Mouse (Mus musculus): ENCODE measurements around the gene Tpr. TPM values are rescaled to one million over a fixed set of nuclear protein-coding genes. Genes with fewer than 3 reads are reported as not detected.

Gene Tpr
- polyA plus RNA-seq, 1 experiment from 2014 or later = 151 TPM

DNA sequence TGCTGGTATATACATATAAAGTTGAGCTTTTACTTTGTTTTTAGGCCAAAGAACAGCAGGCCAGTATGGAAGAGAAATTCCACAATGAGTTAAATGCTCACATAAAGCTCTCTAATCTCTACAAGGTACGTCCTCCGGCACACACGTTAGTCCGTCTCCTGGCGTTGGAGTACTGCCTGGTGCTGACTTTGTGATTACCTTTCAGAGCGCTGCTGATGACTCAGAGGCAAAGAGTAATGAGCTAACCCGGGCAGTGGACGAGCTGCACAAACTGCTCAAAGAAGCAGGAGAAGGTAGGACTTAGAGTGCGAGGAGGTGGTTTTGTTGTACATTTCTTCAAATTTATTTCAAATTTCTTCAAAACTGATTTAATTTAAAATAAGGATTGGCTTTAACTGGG lies 14.6 kb downstream of the Tpr start:
- Histone ChIP-seq H3K27me3 (no peaks in the 10 kb centered on the region), H3K4me1 (replicated peaks) (no peaks in the 10 kb centered on the region), H3K4me2 (no peak overlapping the region), H3K36me3 (peaks cover 64% of the 10 kb centered on the region), H3K27ac (no peak overlapping the region), H3K4me3 (no peak overlapping the region), H3K9me3 (no peaks in the 10 kb centered on the region), H3K9ac (no peak overlapping the region)
- 93% methylated on average over 9 of the region's 9 CpGs for WGBS
- no peak for ATAC-seq (ENCODE audit: low FRiP score)

DNA sequence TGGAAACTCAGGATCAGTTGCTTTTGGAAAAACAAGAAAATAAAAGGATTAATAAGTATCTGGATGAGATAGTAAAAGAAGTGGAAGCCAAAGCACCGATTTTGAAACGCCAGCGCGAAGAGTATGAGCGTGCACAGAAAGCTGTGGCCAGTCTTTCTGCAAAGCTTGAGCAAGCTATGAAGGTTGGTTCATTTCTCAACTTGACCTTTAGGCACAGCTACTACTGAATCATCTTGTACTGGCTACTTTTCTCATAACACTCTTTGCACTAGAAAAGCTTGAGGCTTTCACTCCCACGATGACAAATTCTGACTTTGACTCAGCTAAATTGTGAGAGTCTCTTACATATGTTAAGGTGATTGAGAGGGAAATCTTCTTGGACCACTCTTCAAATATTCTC lies 17.4 kb downstream of the Tpr start:
- Histone ChIP-seq H3K27me3 (no peaks in the 10 kb centered on the region), H3K36me3 (peaks cover 70% of the 10 kb centered on the region), H3K27ac (no peak overlapping the region), H3K9ac (no peak overlapping the region), H3K4me1 (replicated peaks) (no peaks in the 10 kb centered on the region), H3K4me3 (no peak overlapping the region), H3K4me2 (no peak overlapping the region), H3K9me3 (no peaks in the 10 kb centered on the region)
- ATAC-seq (ENCODE audit: low FRiP score) = no peak
- 97% methylated on average over 6 of the region's 6 CpGs for WGBS

DNA sequence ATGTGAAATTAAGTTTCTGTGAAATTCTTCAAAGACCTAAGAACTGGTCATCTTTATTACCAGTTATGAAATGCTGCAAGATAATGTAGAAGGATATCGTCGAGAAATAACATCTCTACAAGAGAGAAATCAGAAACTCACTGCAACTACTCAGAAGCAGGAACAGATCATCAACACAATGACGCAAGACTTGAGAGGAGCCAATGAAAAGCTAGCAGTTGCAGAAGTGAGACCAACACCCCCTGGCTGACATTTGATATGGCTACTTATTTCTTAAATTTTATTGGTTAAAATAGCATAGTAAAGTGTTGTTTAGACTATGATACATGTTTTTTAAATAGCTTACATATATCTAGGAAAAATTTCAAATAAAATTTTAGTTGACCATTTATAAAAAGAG lies 23.4 kb downstream of the Tpr start:
- no peak overlapping the region for H3K27ac ChIP-seq
- 95% methylated on average over 3 of the region's 3 CpGs for WGBS
- H3K36me3 ChIP-seq = peaks cover 68% of the 10 kb centered on the region
- H3K4me1 ChIP-seq (replicated peaks) = no peaks in the 10 kb centered on the region
- no peak overlapping the region for H3K4me3 ChIP-seq
- H3K9ac ChIP-seq = no peak overlapping the region
- no peaks in the 10 kb centered on the region for H3K27me3 ChIP-seq
- no peaks in the 10 kb centered on the region for H3K9me3 ChIP-seq
- ATAC-seq (ENCODE audit: low FRiP score) = no peak
- H3K4me2 ChIP-seq = no peak overlapping the region

DNA sequence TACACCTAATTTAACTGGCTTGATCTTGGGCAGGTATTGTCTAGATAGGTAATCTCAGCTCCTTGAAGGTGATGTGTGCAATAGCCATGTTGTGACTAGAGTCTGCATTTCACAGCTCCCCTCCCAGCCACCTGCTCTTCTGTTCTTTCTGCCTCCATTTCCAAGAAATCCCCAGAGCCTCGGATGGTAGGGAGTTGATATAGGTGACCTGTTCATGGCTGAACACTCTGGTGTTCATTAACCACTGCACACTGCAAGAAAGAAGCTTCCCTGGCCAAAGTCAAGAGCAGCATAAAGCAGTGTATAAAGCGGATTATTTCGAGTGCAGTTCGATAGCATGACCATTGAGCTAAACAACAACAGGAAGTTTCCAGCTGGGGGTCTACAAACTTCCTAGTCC lies 25.8 kb downstream of the Tpr start:
- Histone ChIP-seq H3K9me3 (no peaks in the 10 kb centered on the region), H3K4me3 (no peak overlapping the region), H3K9ac (no peak overlapping the region), H3K27me3 (no peaks in the 10 kb centered on the region), H3K27ac (no peak overlapping the region), H3K4me1 (replicated peaks) (no peaks in the 10 kb centered on the region), H3K36me3 (peaks cover 69% of the 10 kb centered on the region), H3K4me2 (no peak overlapping the region)
- 94% methylated on average over 4 of the region's 4 CpGs for WGBS
- no peak for ATAC-seq (ENCODE audit: low FRiP score)

DNA sequence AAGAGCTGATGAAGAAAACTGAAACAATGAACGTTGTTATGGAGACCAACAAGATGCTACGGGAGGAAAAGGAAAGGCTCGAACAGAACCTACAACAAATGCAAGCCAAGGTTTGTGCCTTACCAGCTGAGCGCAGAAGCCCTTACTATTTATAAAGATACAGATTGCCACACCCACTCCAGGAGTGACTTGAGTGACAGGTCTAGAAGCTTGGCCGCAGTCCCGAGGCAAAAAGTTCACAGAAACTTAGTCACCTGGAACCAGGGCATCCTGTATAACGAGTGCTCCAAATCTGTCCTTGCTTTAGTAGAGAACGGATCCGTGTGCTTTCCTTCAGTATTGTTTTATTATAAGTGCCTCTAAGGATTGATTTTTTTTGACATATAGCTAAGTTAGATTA lies 33.0 kb downstream of the Tpr start:
- Histone ChIP-seq H3K9me3 (no peaks in the 10 kb centered on the region), H3K9ac (no peak overlapping the region), H3K4me3 (no peak overlapping the region), H3K4me2 (no peak overlapping the region), H3K27me3 (no peaks in the 10 kb centered on the region), H3K36me3 (peaks cover 80% of the 10 kb centered on the region), H3K27ac (no peak overlapping the region), H3K4me1 (replicated peaks) (no peaks in the 10 kb centered on the region)
- ATAC-seq (ENCODE audit: low FRiP score) = no peak
- WGBS = 91% methylated on average over 9 of the region's 9 CpGs

DNA sequence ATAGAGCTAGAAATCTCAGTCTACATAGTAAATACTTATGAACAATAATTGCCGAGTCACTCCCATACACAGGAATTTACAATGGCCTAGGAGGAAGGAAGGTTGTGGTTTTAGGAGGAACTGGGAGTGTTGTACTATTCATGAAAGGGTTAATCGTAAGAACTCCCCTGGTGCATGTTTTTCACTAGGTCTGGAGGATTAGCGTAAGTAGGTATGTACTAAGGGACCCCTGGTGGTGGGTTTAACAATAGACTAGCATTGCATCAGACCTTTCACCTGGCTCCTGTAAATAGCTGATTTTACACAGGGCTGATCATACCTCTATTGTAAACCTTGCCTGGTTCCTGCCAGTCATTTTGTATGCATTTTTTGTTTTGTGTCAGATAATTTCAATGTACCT lies 33.6 kb downstream of the Tpr start:
- Histone ChIP-seq H3K36me3 (peaks cover 85% of the 10 kb centered on the region), H3K27ac (no peak overlapping the region), H3K4me1 (replicated peaks) (no peaks in the 10 kb centered on the region), H3K4me3 (no peak overlapping the region), H3K9me3 (no peaks in the 10 kb centered on the region), H3K27me3 (no peaks in the 10 kb centered on the region), H3K9ac (no peak overlapping the region), H3K4me2 (no peak overlapping the region)
- 71% methylated on average over 3 of the region's 3 CpGs for WGBS
- ATAC-seq (ENCODE audit: low FRiP score) = no peak

DNA sequence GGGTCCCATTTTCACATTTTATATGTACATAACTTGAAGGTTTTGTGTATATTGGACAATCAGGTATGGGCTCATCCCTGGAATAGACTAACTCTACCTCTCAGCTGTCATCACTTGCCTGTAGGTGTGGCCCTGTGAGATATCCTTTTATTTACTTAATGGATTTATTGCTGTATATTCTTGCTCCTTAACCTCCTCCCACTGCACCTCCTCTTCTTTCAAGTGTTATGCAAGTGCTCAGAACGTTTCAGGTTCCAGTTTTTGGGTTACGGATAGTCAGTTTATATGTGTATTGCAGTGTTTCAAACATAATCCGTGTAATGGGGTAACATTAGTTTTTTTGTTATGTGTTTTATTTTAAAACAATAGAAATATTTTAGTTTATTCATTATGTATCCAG lies 46.0 kb downstream of the Tpr start:
- no peak for ATAC-seq (ENCODE audit: low FRiP score)
- H3K27me3 ChIP-seq = no peaks in the 10 kb centered on the region

DNA sequence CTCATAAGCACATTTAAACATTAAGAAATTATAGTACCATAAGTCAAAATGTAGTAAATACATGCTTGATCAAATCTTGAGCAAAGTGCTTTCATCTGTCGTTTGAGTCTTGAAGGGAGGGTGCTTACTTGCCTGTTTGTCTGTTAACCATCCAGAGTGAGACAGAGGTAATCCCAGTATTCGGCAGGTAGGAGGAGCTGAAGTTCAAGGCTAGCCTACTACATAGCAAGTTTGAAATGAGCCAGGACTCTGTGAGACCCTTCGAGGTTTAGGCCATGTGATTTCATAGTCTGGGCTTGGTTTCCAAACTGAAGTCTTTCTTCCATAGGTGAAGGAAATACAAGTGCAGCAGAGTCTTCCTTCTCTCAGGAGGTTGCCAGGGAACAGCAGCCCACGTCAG lies 49.1 kb downstream of the Tpr start:
- no peaks in the 10 kb centered on the region for H3K9me3 ChIP-seq
- ATAC-seq (ENCODE audit: low FRiP score) = no peak
- no peak overlapping the region for H3K4me2 ChIP-seq
- H3K4me1 ChIP-seq (replicated peaks) = no peaks in the 10 kb centered on the region
- H3K4me3 ChIP-seq = no peak overlapping the region
- H3K27me3 ChIP-seq = no peaks in the 10 kb centered on the region
- peaks cover 68% of the 10 kb centered on the region for H3K36me3 ChIP-seq
- no peak overlapping the region for H3K9ac ChIP-seq
- 83% methylated on average over 4 of the region's 4 CpGs for WGBS
- no peak overlapping the region for H3K27ac ChIP-seq

More for the DNA sequence above, 46.0 kb downstream of the Tpr start:
- no peak overlapping the region for H3K4me2 ChIP-seq
- no peaks in the 10 kb centered on the region for H3K4me1 ChIP-seq (replicated peaks)
- H3K9ac ChIP-seq = no peak overlapping the region
- no peak overlapping the region for H3K27ac ChIP-seq
- no peaks in the 10 kb centered on the region for H3K9me3 ChIP-seq
- peaks cover 71% of the 10 kb centered on the region for H3K36me3 ChIP-seq
- no peak overlapping the region for H3K4me3 ChIP-seq
- 95% methylated on average over 3 of the region's 3 CpGs for WGBS

DNA sequence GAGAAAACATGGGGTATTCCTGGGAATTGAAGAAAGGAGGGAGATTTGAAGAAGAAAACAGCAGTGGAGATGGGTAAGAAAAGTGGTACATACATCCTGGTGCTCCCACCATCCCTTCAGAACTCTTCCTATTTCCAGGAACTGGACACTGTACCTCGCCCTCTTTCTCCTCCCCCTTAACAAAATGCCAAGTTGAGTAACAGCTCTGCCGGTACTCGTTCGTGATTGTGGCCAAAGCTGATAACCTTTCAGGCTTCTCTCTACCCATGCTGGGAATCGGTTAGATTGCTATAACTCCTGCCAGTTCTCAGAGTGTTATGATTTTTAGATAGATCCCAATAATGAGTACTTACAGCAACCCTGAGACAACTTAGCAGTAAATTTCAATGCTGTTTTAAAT lies 66.3 kb downstream of the Tpr start:
- no peak overlapping the region for H3K9ac ChIP-seq
- H3K36me3 ChIP-seq = no peaks in the 10 kb centered on the region
- no peak overlapping the region for H3K4me2 ChIP-seq
- ATAC-seq (ENCODE audit: low FRiP score) = no peak
- H3K4me1 ChIP-seq (replicated peaks) = no peaks in the 10 kb centered on the region
- H3K27me3 ChIP-seq = no peaks in the 10 kb centered on the region
- no peak overlapping the region for H3K27ac ChIP-seq
- H3K9me3 ChIP-seq = no peaks in the 10 kb centered on the region
- WGBS = 94% methylated on average over 5 of the region's 5 CpGs
- H3K4me3 ChIP-seq = no peak overlapping the region

DNA sequence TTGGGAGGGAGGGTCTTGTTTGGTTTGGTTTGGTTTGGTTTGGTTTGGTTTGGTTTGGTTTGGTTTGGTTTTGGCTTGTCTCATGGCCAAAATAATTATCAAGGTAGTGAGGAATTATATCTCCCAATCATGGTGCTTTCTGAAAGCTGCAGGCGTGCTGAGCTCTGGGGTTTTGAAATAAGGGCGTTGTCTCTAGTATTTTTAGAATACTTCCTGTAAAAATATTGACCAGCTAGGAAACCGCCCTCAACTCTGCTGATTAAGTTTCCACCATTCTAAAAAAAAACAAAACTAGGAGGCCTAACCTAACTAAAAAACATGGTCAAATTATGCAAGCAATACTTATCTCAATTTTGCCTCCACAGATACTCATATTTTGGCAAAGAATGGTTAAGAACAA lies 67.0 kb downstream of the Tpr start:
- Histone ChIP-seq H3K9ac (no peak overlapping the region), H3K4me1 (replicated peaks) (no peaks in the 10 kb centered on the region), H3K4me3 (no peak overlapping the region), H3K9me3 (no peaks in the 10 kb centered on the region), H3K27me3 (no peaks in the 10 kb centered on the region), H3K36me3 (no peaks in the 10 kb centered on the region), H3K27ac (no peak overlapping the region), H3K4me2 (no peak overlapping the region)
- WGBS = 93% methylated on average over 3 of the region's 3 CpGs
- ATAC-seq (ENCODE audit: low FRiP score) = no peak

DNA sequence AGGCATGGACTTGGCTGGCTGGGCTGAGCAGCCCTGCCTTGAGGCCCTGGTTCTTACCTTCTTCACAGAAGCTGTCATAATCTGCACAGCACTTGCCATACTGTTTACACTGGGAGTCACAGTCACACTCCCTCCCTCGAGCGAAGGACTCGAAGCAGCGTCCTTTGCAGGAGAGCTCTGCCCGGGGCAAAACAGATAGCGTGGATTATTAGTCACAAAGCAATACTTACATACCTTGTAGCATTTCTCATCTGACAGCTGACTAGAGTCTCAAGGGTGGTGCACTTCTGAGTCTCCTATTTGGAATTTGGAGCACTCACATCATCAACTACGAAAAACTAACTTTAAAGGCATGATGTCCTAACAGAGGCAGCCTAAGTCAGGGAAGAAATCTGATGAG lies 68.0 kb downstream of the Tpr start:
- no peak overlapping the region for H3K9ac ChIP-seq
- H3K4me1 ChIP-seq (replicated peaks) = no peaks in the 10 kb centered on the region
- H3K9me3 ChIP-seq = no peaks in the 10 kb centered on the region
- no peak for ATAC-seq (ENCODE audit: low FRiP score)
- no peak overlapping the region for H3K4me3 ChIP-seq
- no peaks in the 10 kb centered on the region for H3K27me3 ChIP-seq
- H3K27ac ChIP-seq = no peak overlapping the region
- no peaks in the 10 kb centered on the region for H3K36me3 ChIP-seq
- H3K4me2 ChIP-seq = no peak overlapping the region
- 82% methylated on average over 7 of the region's 7 CpGs for WGBS

DNA sequence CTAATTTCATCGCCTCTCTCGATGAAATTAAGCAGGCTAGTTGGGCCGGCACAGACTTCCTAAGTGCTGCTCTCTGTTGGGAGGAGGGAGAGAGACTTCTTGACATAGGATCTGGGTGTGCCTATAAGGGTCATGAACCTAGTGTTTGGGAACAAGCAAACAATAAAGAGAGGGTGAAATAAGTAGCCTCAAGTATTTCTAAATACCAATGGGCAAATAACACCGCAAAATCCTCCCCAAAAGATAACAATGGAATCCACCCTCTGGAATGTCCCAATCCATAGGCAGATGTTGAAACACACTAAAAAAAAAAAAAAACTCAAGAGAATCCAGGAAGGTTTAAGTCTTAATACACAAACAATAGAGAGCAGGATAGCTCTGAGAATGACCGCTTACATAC lies 70.4 kb downstream of the Tpr start:
- ATAC-seq (ENCODE audit: low FRiP score) = no peak
- H3K4me2 ChIP-seq = no peak overlapping the region
- no peaks in the 10 kb centered on the region for H3K9me3 ChIP-seq
- 80% methylated on average over 5 of the region's 5 CpGs for WGBS
- H3K9ac ChIP-seq = no peak overlapping the region
- H3K36me3 ChIP-seq = no peaks in the 10 kb centered on the region
- H3K27ac ChIP-seq = no peak overlapping the region
- no peak overlapping the region for H3K4me3 ChIP-seq
- H3K27me3 ChIP-seq = no peaks in the 10 kb centered on the region
- no peaks in the 10 kb centered on the region for H3K4me1 ChIP-seq (replicated peaks)

DNA sequence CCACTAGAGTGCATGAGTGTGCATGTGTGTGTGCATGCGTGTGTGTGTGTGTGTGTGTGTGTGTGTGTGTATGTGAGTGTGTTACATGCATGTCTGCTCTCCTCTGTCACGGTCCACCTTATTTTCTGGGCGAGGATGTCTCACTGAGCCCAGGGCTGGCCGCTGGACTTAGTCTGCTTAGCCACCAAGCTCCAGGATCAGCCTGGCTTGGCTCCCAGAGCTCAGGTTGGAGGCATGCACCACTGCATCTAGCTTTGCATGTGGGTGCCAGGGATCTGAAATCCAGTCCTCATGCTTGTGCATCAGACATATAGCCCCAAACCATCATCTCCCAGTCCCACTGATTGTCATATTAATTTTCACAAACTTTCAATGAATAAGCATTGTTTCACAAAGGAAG lies 71.1 kb downstream of the Tpr start:
- no peaks in the 10 kb centered on the region for H3K9me3 ChIP-seq
- H3K27me3 ChIP-seq = no peaks in the 10 kb centered on the region
- H3K36me3 ChIP-seq = no peaks in the 10 kb centered on the region
- no peak for ATAC-seq (ENCODE audit: low FRiP score)
- H3K9ac ChIP-seq = no peak overlapping the region
- no peak overlapping the region for H3K4me3 ChIP-seq
- 94% methylated on average over 4 of the region's 4 CpGs for WGBS
- no peak overlapping the region for H3K27ac ChIP-seq
- no peak overlapping the region for H3K4me2 ChIP-seq
- no peaks in the 10 kb centered on the region for H3K4me1 ChIP-seq (replicated peaks)

DNA sequence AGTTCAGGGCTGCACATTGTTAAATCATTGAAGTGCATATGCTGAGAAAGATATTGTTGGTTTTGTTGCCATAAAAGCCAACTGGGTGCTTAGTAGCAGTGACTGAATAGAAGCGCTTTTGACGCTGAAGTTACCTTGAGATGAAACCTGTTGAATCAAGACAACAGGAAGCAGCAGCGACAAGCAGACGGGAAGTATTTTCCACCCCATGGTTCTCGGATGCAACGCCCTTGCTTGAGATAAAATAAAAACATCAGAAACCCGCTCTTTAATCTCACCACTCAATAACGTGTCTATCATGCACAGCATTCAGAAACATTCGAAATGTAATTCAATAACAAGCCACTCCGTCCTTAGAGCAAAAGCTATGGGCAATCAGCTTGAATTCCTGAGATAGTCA lies 72.7 kb downstream of the Tpr start:
- ATAC-seq (ENCODE audit: low FRiP score) = no peak
- 90% methylated on average over 10 of the region's 10 CpGs for WGBS
- Histone ChIP-seq H3K4me1 (replicated peaks) (no peaks in the 10 kb centered on the region), H3K9me3 (no peaks in the 10 kb centered on the region), H3K27me3 (no peaks in the 10 kb centered on the region), H3K9ac (no peak overlapping the region), H3K36me3 (no peaks in the 10 kb centered on the region), H3K27ac (no peak overlapping the region), H3K4me3 (no peak overlapping the region), H3K4me2 (no peak overlapping the region)
